Mouse (Mus musculus) heart, embryonic 13.5 days (tissue): Measurements from ENCODE around the gene Zfp473. TPM values are rescaled to one million over a fixed set of nuclear protein-coding genes. Genes with fewer than 3 reads are reported as not detected.

ENCODE experiments used
- ATAC-seq: fragments of 200-750 bp; cut with Nextera tagmentation; 2 replicates; pipeline ENCODE4 v1.8.0; 2017; ENCODE audit warnings: moderate TSS enrichment; ENCODE audit not compliant: insufficient number of reproducible peaks, low FRiP score, low TSS enrichment; ENCODE audit errors: extremely low read depth
- H3K27ac ChIP-seq: fragments of 300-500 bp; sonication (generic); replicated peaks from 2 replicates; pipeline ENCODE4 v1.5.1; 2015; ENCODE audit warnings: moderate library complexity, mild to moderate bottlenecking, inconsistent platforms
- H3K27me3 ChIP-seq: fragments of 300-500 bp; sonication (generic); replicated peaks from 2 replicates; pipeline ENCODE4 v1.6.1; 2015; ENCODE audit warnings: mild to moderate bottlenecking, inconsistent platforms
- H3K36me3 ChIP-seq: fragments of 300-500 bp; sonication (generic); 2 replicates; pipeline ENCODE4 v1.6.1; 2015; ENCODE audit warnings: mild to moderate bottlenecking, inconsistent platforms
- H3K4me1 ChIP-seq: fragments of 300-500 bp; sonication (generic); 2 replicates; pipeline ENCODE4 v1.6.1; 2015; ENCODE audit warnings: inconsistent platforms
- H3K4me2 ChIP-seq: fragments of 300-500 bp; sonication (generic); 2 replicates; pipeline ENCODE4 v1.6.1; 2015; ENCODE audit warnings: inconsistent platforms, mild to moderate bottlenecking, moderate library complexity
- H3K4me3 ChIP-seq: fragments of 300-500 bp; sonication (generic); 2 replicates; pipeline ENCODE4 v1.5.1; 2015; ENCODE audit warnings: moderate library complexity, mild to moderate bottlenecking, inconsistent platforms
- H3K9ac ChIP-seq: fragments of 300-500 bp; sonication (generic); 2 replicates; pipeline ENCODE4 v1.6.1; 2015; ENCODE audit warnings: inconsistent platforms, mild to moderate bottlenecking, moderate library complexity
- H3K9me3 ChIP-seq: fragments of 300-500 bp; sonication (generic); 2 replicates; pipeline ENCODE4 v1.6.1; 2016; ENCODE audit warnings: inconsistent platforms
- WGBS: fragments of 180-500 bp; shearing (Covaris S2); methylation state at CpG from one replicate; pipeline ENCODE4 v1.1.7; 2015; ENCODE audit warnings: mixed read lengths; 5-methylcytosine and 5-hydroxymethylcytosine counted together
- polyA plus RNA-seq: library from polyadenylated mRNA; unstranded; fragments of >200 nt; fragmentation: Nextera tagmentation; extraction: Ambion mirVana; gene quantifications from 2 replicates; pipeline ENCODE4 v1.2.1, GENCODE M21; 2015

The Zfp473 gene
- polyA plus RNA-seq, 1 experiment from 2014 or later, result 0.55 TPM

DNA sequence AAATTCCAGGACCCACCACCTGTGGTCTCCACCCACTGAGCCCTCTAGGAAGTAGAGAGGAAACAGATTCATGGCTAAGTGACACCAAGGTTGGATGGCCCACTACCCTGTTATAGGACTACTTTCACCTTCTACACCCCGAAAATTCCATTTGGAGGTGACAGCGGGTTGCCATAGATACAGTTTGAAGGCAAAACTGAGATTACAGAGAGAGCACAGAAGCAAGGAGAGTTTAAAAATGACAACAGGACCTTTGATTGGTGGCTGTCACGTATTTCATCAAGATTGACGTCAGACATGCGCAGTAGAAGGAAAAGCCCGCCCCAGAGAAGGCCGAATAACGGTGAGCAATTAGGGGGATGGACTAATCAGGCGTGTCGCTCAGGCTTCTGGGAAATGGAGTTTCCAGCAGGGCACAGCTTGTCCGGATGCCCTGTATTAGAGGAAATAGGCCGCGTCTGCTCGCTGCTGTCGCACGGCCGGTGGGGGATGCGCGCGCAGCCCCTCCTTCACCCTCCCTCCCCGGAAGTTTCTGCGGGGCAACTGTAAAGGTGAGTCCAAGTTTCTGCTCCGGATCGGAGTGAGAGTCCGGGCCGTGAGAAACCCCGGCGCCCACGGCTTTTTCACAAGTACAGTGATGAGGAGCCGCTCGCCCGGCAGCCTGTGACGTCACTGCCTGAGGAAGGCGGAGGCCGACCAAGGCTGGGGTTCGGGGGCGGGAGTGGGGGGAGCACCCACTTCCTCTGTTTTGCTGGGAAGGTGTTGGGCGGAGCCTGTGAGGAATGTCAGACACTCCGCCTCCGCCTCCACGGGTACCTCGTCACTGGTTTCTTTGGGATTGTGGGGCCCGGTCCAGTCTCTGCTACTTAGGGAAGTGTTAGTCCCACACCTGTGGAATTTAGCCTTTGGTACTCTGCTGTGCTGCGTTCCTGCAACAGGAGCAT, 2.5 kb downstream of the Zfp473 start, which contains the start of gene Vrk3:
Gene Vrk3 (plus strand): TSS at position 313 of the 944 bp plus-strand sequence.
- H3K27ac ChIP-seq, result peak within 1 kb of the TSS; percentile 95
- under 1% methylated on average over 44 of the region's 44 CpGs for WGBS
- H3K36me3 ChIP-seq, result peaks cover 18% of the 10 kb centered on the region

DNA sequence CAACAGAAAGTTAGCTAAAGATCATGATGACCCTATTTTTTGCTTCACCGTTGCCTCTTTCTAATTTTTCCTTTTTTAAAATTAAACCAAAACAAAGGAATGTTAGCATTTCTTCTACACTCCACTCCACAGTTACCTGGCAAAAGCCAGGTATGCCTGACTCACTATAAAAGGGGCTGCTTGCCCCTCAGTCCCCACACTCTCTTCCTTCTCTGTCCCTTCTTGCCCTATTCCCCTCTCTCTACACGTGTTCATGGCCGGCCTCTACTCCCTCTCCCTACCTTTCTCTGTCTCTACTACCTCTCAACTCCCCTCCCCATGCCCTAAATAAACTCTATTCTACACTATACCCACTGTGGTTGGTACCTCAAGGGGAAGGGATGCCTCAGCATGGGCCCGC, 3.7 kb downstream of the Zfp473 start:
- Histone ChIP-seq H3K27ac (no peak overlapping the region), H3K4me3 (peak overlapping the region; percentile 80), H3K4me2 (peak overlapping the region; percentile 81), H3K9ac (peak overlapping the region; percentile 74; the same call in 1 of the 2 replicates), H3K27me3 (no peaks in the 10 kb centered on the region), H3K36me3 (peaks cover 6% of the 10 kb centered on the region), H3K9me3 (no peaks in the 10 kb centered on the region), H3K4me1 (peaks cover 29% of the 10 kb centered on the region)
- no peak for ATAC-seq
- 56% methylated on average over 4 of the region's 4 CpGs for WGBS

More for the DNA sequence above, 2.5 kb downstream of the Zfp473 start, which contains the start of gene Vrk3:
- peak within 1 kb of the TSS; percentile 85 for H3K9ac ChIP-seq
- no peaks in the 10 kb centered on the region for H3K27me3 ChIP-seq
- peak; percentile 93 for ATAC-seq
- H3K4me3 ChIP-seq, result peak within 1 kb of the TSS; percentile 80
- peak within 1 kb of the TSS; percentile 81 for H3K4me2 ChIP-seq
- H3K4me1 ChIP-seq, result peaks cover 29% of the 10 kb centered on the region
- no peaks in the 10 kb centered on the region for H3K9me3 ChIP-seq

DNA sequence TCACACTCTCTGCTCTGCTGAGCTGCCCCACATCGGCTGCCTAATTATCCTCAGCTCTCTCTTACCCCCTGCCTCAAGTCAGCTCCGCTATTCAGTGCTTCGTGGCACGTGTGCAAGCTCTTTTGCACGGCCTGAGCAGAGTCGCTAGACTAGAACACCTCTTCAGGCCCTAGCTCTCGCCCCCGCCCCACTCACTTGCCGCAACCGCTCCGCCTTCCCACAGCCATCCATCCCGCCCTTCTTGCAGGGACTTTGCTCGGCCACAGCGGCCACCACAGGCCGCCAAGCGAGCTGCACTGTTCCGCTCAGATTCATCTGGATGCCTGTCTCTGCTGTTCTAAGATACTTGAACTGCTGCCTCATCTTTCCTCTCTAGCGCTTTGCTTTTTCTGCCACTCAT, 5.8 kb downstream of the Zfp473 start:
- Histone ChIP-seq H3K4me3 (peak overlapping the region; percentile 56), H3K4me1 (peaks cover 29% of the 10 kb centered on the region), H3K27ac (no peak overlapping the region), H3K27me3 (no peaks in the 10 kb centered on the region), H3K36me3 (no peaks in the 10 kb centered on the region), H3K9me3 (no peaks in the 10 kb centered on the region), H3K4me2 (peak overlapping the region; percentile 86), H3K9ac (peak overlapping the region; percentile 80)
- no peak for ATAC-seq
- WGBS, result under 1% methylated on average over 18 of the region's 18 CpGs

DNA sequence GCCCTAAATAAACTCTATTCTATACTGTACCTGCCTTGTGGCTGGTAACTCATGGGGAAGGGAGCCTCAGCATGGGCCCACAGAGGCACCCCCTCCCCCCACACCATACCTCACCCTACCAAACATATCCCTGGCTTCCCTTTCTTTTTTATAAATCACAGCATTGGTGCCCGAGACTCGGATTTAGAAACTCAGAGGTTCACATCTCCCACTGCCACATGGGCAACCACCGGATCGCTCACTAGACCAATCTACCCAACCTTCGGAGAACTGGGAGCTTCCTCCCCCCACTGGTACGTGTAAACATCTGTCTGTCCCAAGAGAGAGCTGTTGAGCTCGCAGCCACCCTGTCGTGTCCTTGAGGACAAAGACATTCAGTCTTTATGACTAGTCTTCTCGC, 6.6 kb downstream of the Zfp473 start:
- ATAC-seq, result no peak
- H3K9me3 ChIP-seq, result no peaks in the 10 kb centered on the region
- peaks cover 24% of the 10 kb centered on the region for H3K4me1 ChIP-seq
- H3K4me2 ChIP-seq, result peak overlapping the region; percentile 86; the same call in 1 of the 2 replicates
- no peak overlapping the region for H3K4me3 ChIP-seq
- no peak overlapping the region for H3K27ac ChIP-seq
- H3K9ac ChIP-seq, result 0 out of 2 replicates have a peak overlapping the region, but pooled peaks have one; percentile 80
- 54% methylated on average over 9 of the region's 9 CpGs for WGBS
- H3K27me3 ChIP-seq, result no peaks in the 10 kb centered on the region
- H3K36me3 ChIP-seq, result no peaks in the 10 kb centered on the region

DNA sequence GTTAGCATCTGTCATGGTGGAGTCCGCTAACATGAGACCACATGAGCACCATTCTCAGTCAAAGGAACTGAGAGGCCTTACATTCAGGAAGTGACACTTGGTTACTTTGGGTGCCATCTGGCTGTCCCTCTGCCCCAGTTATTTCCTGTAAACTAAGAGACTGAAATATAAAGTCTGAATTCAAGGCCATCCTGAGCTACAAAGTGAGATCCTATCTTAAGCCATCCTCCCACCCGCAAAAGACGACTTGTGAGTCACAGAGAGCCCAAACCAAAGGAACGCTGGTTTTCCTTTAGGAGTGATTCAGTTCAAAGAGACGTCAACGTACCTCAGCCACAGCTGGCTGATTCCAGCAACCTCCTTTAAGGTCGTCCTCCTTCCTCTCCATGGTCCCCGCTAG, 9.5 kb downstream of the Zfp473 start:
- H3K9ac ChIP-seq, result no peak overlapping the region
- no peak overlapping the region for H3K4me3 ChIP-seq
- ATAC-seq, result no peak
- H3K27me3 ChIP-seq, result no peaks in the 10 kb centered on the region
- no peaks in the 10 kb centered on the region for H3K9me3 ChIP-seq
- 70% methylated on average over 8 of the region's 8 CpGs for WGBS
- H3K36me3 ChIP-seq, result no peaks in the 10 kb centered on the region
- peaks cover 10% of the 10 kb centered on the region for H3K4me1 ChIP-seq
- no peak overlapping the region for H3K4me2 ChIP-seq
- H3K27ac ChIP-seq, result no peak overlapping the region

DNA sequence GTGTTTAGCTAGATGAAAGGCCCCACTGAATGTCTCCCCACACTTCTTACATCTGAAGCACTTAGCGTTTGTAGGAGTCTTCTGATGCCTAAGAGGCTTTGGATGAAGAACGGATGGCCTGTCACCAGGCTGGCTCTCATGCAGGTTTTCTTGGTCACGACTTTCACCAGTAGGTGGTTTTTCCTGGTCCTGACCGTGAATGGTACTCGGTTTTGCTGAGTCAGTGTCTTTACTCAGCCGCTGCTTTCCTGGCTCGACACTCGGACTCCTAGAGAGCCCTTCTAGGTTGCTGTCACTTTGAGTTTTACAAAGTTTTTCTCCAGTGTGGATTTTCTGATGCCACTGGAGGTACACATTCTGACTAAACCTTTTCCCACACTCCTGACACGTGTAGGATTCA, 17.1 kb downstream of the Zfp473 start:
- no peak for ATAC-seq
- H3K4me1 ChIP-seq, result no peaks in the 10 kb centered on the region
- no peak overlapping the region for H3K9ac ChIP-seq
- H3K4me3 ChIP-seq, result no peak overlapping the region
- 0 out of 2 replicates have a peak, but pooled peaks cover 6% of the 10 kb centered on the region for H3K9me3 ChIP-seq
- H3K4me2 ChIP-seq, result no peak overlapping the region
- no peaks in the 10 kb centered on the region for H3K36me3 ChIP-seq
- WGBS, result 78% methylated on average over 9 of the region's 9 CpGs
- H3K27me3 ChIP-seq, result no peaks in the 10 kb centered on the region
- no peak overlapping the region for H3K27ac ChIP-seq

DNA sequence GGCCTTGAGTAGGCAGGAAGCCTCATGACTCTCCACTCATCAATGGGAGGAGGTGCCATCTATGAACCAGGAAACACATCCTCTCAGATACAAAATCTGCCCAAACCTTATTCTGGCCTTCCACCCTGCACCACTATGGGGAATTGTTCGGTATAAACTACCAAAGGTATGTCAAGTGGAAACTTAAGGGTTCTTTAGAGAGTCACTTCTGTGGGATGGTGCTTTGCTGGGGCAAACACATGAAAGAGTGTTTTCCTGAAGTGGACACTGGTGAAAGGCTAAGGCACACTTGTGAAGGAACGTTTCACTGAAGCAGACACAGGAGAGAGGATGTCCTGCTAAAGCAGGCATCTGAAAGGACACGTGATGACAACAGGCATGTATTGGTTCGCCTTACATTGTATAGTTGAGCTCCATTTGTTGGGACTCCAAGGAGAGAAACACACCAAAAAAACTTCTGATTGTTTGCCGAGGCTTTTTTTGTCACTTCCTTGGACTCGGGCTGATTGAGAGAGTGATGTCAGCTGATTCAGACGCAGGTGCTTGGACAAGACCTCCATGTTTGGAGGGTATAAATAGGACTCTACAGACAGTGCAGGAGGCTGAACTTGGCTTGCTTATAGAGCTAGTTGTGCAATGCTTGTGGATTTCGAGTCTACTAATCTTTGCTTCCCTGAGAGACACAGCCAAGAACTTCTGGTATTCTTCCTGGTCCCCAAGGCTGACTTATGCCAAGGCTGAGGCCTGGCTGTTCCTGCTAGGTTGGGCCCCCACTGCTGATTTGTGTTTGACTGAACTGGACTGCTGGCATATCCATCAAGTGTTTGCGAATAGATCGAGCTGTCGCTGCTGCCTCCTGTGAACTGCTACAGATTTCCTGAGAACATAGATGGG, 22.5 kb downstream of the Zfp473 start:
- Histone ChIP-seq H3K36me3 (no peaks in the 10 kb centered on the region), H3K27me3 (peaks cover 18% of the 10 kb centered on the region; the same call in 1 of the 2 replicates), H3K4me2 (no peak overlapping the region), H3K9ac (no peak overlapping the region), H3K4me3 (no peak overlapping the region), H3K27ac (no peak overlapping the region), H3K4me1 (no peaks in the 10 kb centered on the region), H3K9me3 (peaks cover 6% of the 10 kb centered on the region; the same call in 1 of the 2 replicates)
- 74% methylated on average over 11 of the region's 11 CpGs for WGBS
- no peak for ATAC-seq

DNA sequence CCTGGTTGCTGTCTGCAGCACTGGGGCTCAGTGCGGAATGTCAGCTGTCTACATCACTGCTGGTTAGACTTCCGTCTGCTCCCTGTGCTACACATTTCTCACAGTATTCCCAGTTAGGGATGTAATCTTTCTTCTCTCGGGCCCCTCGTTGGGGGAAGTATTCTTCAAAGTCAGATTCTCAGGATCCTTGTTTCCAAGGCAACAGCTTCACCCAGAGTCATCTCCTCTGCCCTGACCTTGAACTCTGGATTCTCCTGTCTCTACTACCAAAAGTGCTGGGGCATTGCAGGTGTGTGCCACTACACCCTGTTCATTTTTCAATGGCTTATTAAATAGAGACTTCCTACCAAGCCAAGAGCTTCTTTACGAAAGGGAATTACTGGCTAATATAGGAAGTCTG, 23.7 kb downstream of the Zfp473 start:
- no peak overlapping the region for H3K27ac ChIP-seq

DNA sequence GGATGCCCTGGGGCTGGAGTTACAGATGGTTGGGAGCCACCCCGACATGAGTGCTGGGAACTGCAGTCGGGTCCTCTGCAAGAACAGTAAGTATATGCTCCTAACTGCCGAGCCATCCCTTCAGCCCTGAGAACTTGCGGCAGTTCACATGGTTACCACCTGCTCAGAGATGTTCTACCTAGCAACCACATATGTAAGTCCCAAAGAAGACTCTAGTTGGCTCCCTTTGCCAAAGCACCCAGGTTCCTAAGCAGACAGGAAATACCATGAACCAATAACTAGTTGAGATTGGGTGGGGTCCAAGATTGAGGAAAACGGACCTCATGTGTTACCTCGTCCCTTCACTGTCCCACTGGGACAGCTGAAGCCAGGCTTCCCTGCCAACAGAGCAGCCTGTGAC, 24.5 kb downstream of the Zfp473 start:
- no peak for ATAC-seq
- WGBS, result 64% methylated on average over 6 of the region's 6 CpGs

More for the DNA sequence above, 23.7 kb downstream of the Zfp473 start:
- Histone ChIP-seq H3K9me3 (peaks cover 6% of the 10 kb centered on the region; the same call in 1 of the 2 replicates), H3K27me3 (peaks cover 22% of the 10 kb centered on the region; the same call in 1 of the 2 replicates), H3K4me1 (no peaks in the 10 kb centered on the region), H3K4me3 (no peak overlapping the region), H3K4me2 (no peak overlapping the region), H3K36me3 (no peaks in the 10 kb centered on the region), H3K9ac (no peak overlapping the region)
- WGBS, result 50% methylated on average over 5 of the region's 5 CpGs
- ATAC-seq, result no peak

DNA sequence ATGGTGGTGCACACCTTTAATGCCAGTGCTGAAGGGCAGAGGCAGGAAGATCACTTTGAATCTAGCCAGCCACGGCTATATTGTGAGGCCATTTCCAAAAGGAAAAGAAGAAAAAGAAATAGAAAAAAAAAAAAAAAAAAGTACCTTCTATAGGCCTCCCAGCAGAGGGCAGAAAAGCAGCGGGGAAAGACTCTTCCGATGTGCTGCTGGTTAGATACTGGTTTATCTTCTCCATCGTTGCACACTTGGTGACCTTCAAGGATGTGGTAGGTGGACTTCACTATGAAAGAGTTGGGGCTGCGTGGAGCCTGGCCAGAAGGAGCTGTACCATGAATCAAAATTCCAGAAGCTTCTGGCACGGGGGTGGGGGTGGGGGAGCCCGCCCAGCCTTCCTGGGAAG, 26.5 kb downstream of the Zfp473 start:
- no peak overlapping the region for H3K27ac ChIP-seq
- H3K36me3 ChIP-seq, result no peaks in the 10 kb centered on the region
- no peak overlapping the region for H3K4me2 ChIP-seq
- H3K27me3 ChIP-seq, result peaks cover 27% of the 10 kb centered on the region
- no peaks in the 10 kb centered on the region for H3K4me1 ChIP-seq
- no peak overlapping the region for H3K4me3 ChIP-seq
- no peak overlapping the region for H3K9ac ChIP-seq
- ATAC-seq, result no peak
- 18% methylated on average over 7 of the region's 7 CpGs for WGBS
- peaks cover 6% of the 10 kb centered on the region; the same call in 1 of the 2 replicates for H3K9me3 ChIP-seq

More for the DNA sequence above, 24.5 kb downstream of the Zfp473 start:
- no peak overlapping the region for H3K4me2 ChIP-seq
- no peak overlapping the region for H3K9ac ChIP-seq
- H3K27ac ChIP-seq, result no peak overlapping the region
- no peak overlapping the region for H3K4me3 ChIP-seq
- H3K9me3 ChIP-seq, result peaks cover 6% of the 10 kb centered on the region; the same call in 1 of the 2 replicates
- no peaks in the 10 kb centered on the region for H3K4me1 ChIP-seq
- no peaks in the 10 kb centered on the region for H3K36me3 ChIP-seq
- H3K27me3 ChIP-seq, result peaks cover 22% of the 10 kb centered on the region; the same call in 1 of the 2 replicates

DNA sequence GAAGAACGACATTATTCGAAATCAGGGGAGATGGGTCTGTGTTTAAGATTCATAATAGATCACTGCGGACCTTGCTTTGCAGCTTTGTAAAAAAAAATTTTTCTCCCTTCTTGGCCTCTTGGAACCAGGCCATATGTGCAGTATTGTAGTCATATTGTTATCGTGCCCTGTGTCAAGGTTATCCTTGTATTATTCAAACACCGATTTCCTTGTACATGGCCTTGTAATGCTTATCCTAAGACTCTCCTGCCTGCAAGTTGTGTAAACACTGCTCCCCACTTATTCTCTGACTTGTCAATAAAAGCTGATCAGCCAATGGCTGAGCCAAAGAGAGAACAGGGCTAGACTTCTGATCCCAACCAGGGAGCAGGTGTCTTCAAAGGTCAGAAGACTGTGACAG, 28.8 kb downstream of the Zfp473 start:
- H3K36me3 ChIP-seq, result no peaks in the 10 kb centered on the region
- peaks cover 45% of the 10 kb centered on the region for H3K27me3 ChIP-seq
- no peak for ATAC-seq
- no peak overlapping the region for H3K9ac ChIP-seq
- H3K4me3 ChIP-seq, result no peak overlapping the region
- no peaks in the 10 kb centered on the region for H3K9me3 ChIP-seq
- H3K4me1 ChIP-seq, result no peaks in the 10 kb centered on the region
- WGBS, result 65% methylated on average over 5 of the region's 5 CpGs
- H3K27ac ChIP-seq, result no peak overlapping the region
- H3K4me2 ChIP-seq, result no peak overlapping the region
